Mouse (Mus musculus): ENCODE data around the gene Ascl5. TPM values are rescaled to one million over a fixed set of nuclear protein-coding genes. Genes with fewer than 3 reads are reported as not detected.

The Ascl5 gene
- total and polyA plus RNA-seq, 2 experiments from 2014 or later: 0.30 to 3.0 TPM

GRCm38 (mm10) chr1:136089368-136090165 lies 39.0 kb downstream of the Ascl5 start:
- no peak for TF ChIP-seq CTCF (IDR thresholded peaks at IDR 0.05)
- peak; percentile 63; the same call in 1 of the 2 replicates for ATAC-seq (ENCODE audit: low FRiP score)
- H3K4me2 ChIP-seq (ENCODE audit: low read depth, low read length, poor library complexity, severe bottlenecking): no peak overlapping the region
- H3K36me3 ChIP-seq (ENCODE audit: insufficient read depth, low read length): no peaks in the 10 kb centered on the region
- no peaks in the 10 kb centered on the region for H3K27me3 ChIP-seq (ENCODE audit: insufficient read depth, low read length)
- no peak overlapping the region for H3K9ac ChIP-seq (replicated peaks; ENCODE audit: low read length, poor library complexity, severe bottlenecking)
- WGBS: 54% methylated on average over 9 of the region's 9 CpGs
- DNase-seq (ENCODE audit: low spot score): peak; percentile 10
- no peaks in the 10 kb centered on the region for H3K9me3 ChIP-seq (ENCODE audit: low read length)
- no peak overlapping the region for H3K4me3 ChIP-seq (ENCODE audit: low read depth, low read length)
- peak overlapping the region; percentile 63 for H3K27ac ChIP-seq (ENCODE audit: low read depth, low read length)
- H3K4me1 ChIP-seq (ENCODE audit: insufficient read depth, low read length): peaks cover 8% of the 10 kb centered on the region; the same call in 1 of the 2 replicates

- no peaks in the 10 kb centered on the region for H3K27me3 ChIP-seq (ENCODE audit: insufficient read depth, low read length)
- DNase-seq (ENCODE audit: low spot score): no peak
- no peak overlapping the region for H3K9ac ChIP-seq (replicated peaks; ENCODE audit: low read length, poor library complexity, severe bottlenecking)
- H3K4me2 ChIP-seq (ENCODE audit: low read depth, low read length, poor library complexity, severe bottlenecking): no peak overlapping the region
- WGBS: 76% methylated on average over 3 of the region's 3 CpGs
- H3K27ac ChIP-seq (ENCODE audit: low read depth, low read length): no peak overlapping the region
- no peak for ATAC-seq (ENCODE audit: low FRiP score)
- no peak for TF ChIP-seq CTCF (IDR thresholded peaks at IDR 0.05)
- no peak overlapping the region for H3K4me3 ChIP-seq (ENCODE audit: low read depth, low read length)
- H3K4me1 ChIP-seq (ENCODE audit: insufficient read depth, low read length): peaks cover 8% of the 10 kb centered on the region; the same call in 1 of the 2 replicates
- no peaks in the 10 kb centered on the region for H3K9me3 ChIP-seq (ENCODE audit: low read length)
- H3K36me3 ChIP-seq (ENCODE audit: insufficient read depth, low read length): no peaks in the 10 kb centered on the region
These were observed 43.1 kb downstream of the Ascl5 start for GRCm38 (mm10) chr1:136093726-136094125.

DNA sequence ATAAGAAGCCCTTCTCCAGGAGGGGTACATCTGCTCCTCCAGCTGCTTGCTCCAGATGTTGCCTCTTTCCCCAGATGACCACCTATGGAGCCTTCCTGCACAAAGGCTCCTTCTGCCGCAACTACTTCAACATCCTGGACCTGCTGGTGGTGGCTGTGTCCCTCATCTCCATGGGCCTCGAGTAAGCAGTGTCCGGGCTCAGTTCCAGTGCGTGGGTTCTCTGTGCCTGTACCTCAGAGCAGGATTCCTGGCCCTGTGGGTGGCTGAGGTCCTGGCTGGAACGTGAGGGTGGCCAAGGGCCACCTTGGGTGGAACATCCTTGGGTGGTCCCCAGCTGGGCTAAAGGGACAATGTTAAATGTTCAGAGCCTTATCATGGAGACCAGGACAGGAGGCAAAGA lies 44.2 kb downstream of the Ascl5 start:
- no peak for ATAC-seq (ENCODE audit: low FRiP score)
- no peak overlapping the region for H3K4me3 ChIP-seq (ENCODE audit: low read depth, low read length)
- H3K9me3 ChIP-seq (ENCODE audit: low read length): no peaks in the 10 kb centered on the region
- peaks cover under 1% of the 10 kb centered on the region; the same call in 1 of the 2 replicates for H3K4me1 ChIP-seq (ENCODE audit: insufficient read depth, low read length)
- no peaks in the 10 kb centered on the region for H3K36me3 ChIP-seq (ENCODE audit: insufficient read depth, low read length)
- H3K27ac ChIP-seq (ENCODE audit: low read depth, low read length): no peak overlapping the region
- WGBS: 63% methylated on average over 5 of the region's 5 CpGs
- no peak for DNase-seq (ENCODE audit: low spot score)
- TF ChIP-seq CTCF (IDR thresholded peaks at IDR 0.05): no peak
- no peak overlapping the region for H3K4me2 ChIP-seq (ENCODE audit: low read depth, low read length, poor library complexity, severe bottlenecking)
- H3K27me3 ChIP-seq (ENCODE audit: insufficient read depth, low read length): no peaks in the 10 kb centered on the region
- H3K9ac ChIP-seq (replicated peaks; ENCODE audit: low read length, poor library complexity, severe bottlenecking): no peak overlapping the region

Other genes with a start within 250 kb of the Ascl5 start
- gene Lad1, start 232.2 kb upstream of the Ascl5 start, total RNA-seq (2014; rRNA removed): 0.90 and 1.9 TPM in 2 replicates
- 0.56 and 0.64 TPM in 2 replicates for gene Lad1, start 232.2 kb upstream of the Ascl5 start, polyA plus RNA-seq (2015; fragmentation: Nextera tagmentation; extraction: Ambion mirVana)
- gene Tnnt2, start 214.4 kb upstream of the Ascl5 start, total RNA-seq (2014; rRNA removed): 0.52 and 1.0 TPM in 2 replicates
- 0.51 and 1.3 TPM in 2 replicates for gene Tnnt2, start 214.4 kb upstream of the Ascl5 start, polyA plus RNA-seq (2015; fragmentation: Nextera tagmentation; extraction: Ambion mirVana)
- 0.24 and 2.9 TPM in 2 replicates for gene Pkp1, start 131.6 kb upstream of the Ascl5 start, total RNA-seq (2014; rRNA removed)
- gene Pkp1, start 131.6 kb upstream of the Ascl5 start, polyA plus RNA-seq (2015; fragmentation: Nextera tagmentation; extraction: Ambion mirVana): 0.09 and 0.16 TPM in 2 replicates
- 0.22 TPM in 1 of 2 replicates, not detected in the other for gene Igfn1, start 44.5 kb upstream of the Ascl5 start, total RNA-seq (2014; rRNA removed)
- not detected in 2 replicates for gene Igfn1, start 44.5 kb upstream of the Ascl5 start, polyA plus RNA-seq (2015; fragmentation: Nextera tagmentation; extraction: Ambion mirVana)
- 110 and 119 TPM in 2 replicates for gene Tmem9, start 42.7 kb upstream of the Ascl5 start, total RNA-seq (2014; rRNA removed)
- 172 and 188 TPM in 2 replicates for gene Tmem9, start 42.7 kb upstream of the Ascl5 start, polyA plus RNA-seq (2015; fragmentation: Nextera tagmentation; extraction: Ambion mirVana)
- gene Cacna1s, start 1.9 kb downstream of the Ascl5 start, total RNA-seq (2014; rRNA removed): 0.42 and 0.71 TPM in 2 replicates
- gene Cacna1s, start 1.9 kb downstream of the Ascl5 start, polyA plus RNA-seq (2015; fragmentation: Nextera tagmentation; extraction: Ambion mirVana): 0.57 and 0.59 TPM in 2 replicates
- gene Kif21b, start 80.6 kb downstream of the Ascl5 start, total RNA-seq (2014; rRNA removed): 156 and 160 TPM in 2 replicates
- gene Kif21b, start 80.6 kb downstream of the Ascl5 start, polyA plus RNA-seq (2015; fragmentation: Nextera tagmentation; extraction: Ambion mirVana): 28.1 and 32.1 TPM in 2 replicates
- 0.27 TPM in 1 of 2 replicates, not detected in the other for gene Mroh3, start 162.0 kb downstream of the Ascl5 start, total RNA-seq (2014; rRNA removed)
- not detected in 2 replicates for gene Mroh3, start 162.0 kb downstream of the Ascl5 start, polyA plus RNA-seq (2015; fragmentation: Nextera tagmentation; extraction: Ambion mirVana)
- gene Inava, start 183.5 kb downstream of the Ascl5 start, total RNA-seq (2014; rRNA removed): 4.1 and 5.2 TPM in 2 replicates
- 1.4 and 2.2 TPM in 2 replicates for gene Inava, start 183.5 kb downstream of the Ascl5 start, polyA plus RNA-seq (2015; fragmentation: Nextera tagmentation; extraction: Ambion mirVana)
- gene Gpr25, start 210.1 kb downstream of the Ascl5 start, total RNA-seq (2014; rRNA removed): 1.3 and 2.8 TPM in 2 replicates
- 1.7 and 2.1 TPM in 2 replicates for gene Gpr25, start 210.1 kb downstream of the Ascl5 start, polyA plus RNA-seq (2015; fragmentation: Nextera tagmentation; extraction: Ambion mirVana)

All from midbrain, postnatal 0 days (tissue).